Mouse (Mus musculus): Measurements from ENCODE around the gene Rasgrp1. TPM values are rescaled to one million over a fixed set of nuclear protein-coding genes. Genes with fewer than 3 reads are reported as not detected.

Gene Rasgrp1
- polyA plus RNA-seq, 1 experiment from 2014 or later: 2.5 TPM

- Histone ChIP-seq H3K27me3 (ENCODE audit: control insufficient read depth, insufficient read depth, low read length) (no peaks in the 10 kb centered on the region), H3K9me3 (ENCODE audit: control insufficient read depth, low read length) (no peaks in the 10 kb centered on the region), H3K4me1 (replicated peaks; ENCODE audit: control insufficient read depth, insufficient read depth) (no peaks in the 10 kb centered on the region), H3K9ac (ENCODE audit: low read length) (no peak overlapping the region), H3K27ac (replicated peaks) (no peak overlapping the region), H3K4me3 (ENCODE audit: low read depth, low read length) (no peak overlapping the region), H3K36me3 (ENCODE audit: control insufficient read depth, insufficient read depth, low read length) (no peaks in the 10 kb centered on the region), H3K4me2 (replicated peaks; ENCODE audit: low read depth) (no peak overlapping the region)
- DNase-seq (ENCODE audit: low spot score) (no peak), ATAC-seq (ENCODE audit: low FRiP score, low TSS enrichment) (no peak)
- WGBS: 84% methylated on average over 16 of the region's 16 CpGs
- no peak for TF ChIP-seq EP300 (optimal IDR thresholded peaks at IDR 0.05)
- TF ChIP-seq CTCF (IDR thresholded peaks at IDR 0.05; ENCODE audit: low read depth): no peak
Observed at GRCm38 (mm10) chr2:117299596-117300448, 43.0 kb downstream of the Rasgrp1 start.

GRCm38 (mm10) chr2:117288291-117288690 is 54.5 kb downstream of the Rasgrp1 start:
- Histone ChIP-seq H3K4me3 (ENCODE audit: low read depth, low read length) (no peak overlapping the region), H3K9ac (ENCODE audit: low read length) (no peak overlapping the region), H3K4me1 (replicated peaks; ENCODE audit: control insufficient read depth, insufficient read depth) (no peaks in the 10 kb centered on the region), H3K9me3 (ENCODE audit: control insufficient read depth, low read length) (no peaks in the 10 kb centered on the region), H3K4me2 (replicated peaks; ENCODE audit: low read depth) (no peak overlapping the region), H3K27ac (replicated peaks) (no peak overlapping the region), H3K36me3 (ENCODE audit: control insufficient read depth, insufficient read depth, low read length) (no peaks in the 10 kb centered on the region), H3K27me3 (ENCODE audit: control insufficient read depth, insufficient read depth, low read length) (no peaks in the 10 kb centered on the region)
- ATAC-seq (ENCODE audit: low FRiP score, low TSS enrichment): no peak
- DNase-seq (ENCODE audit: low spot score): no peak
- TF ChIP-seq CTCF (IDR thresholded peaks at IDR 0.05; ENCODE audit: low read depth) (no peak), EP300 (optimal IDR thresholded peaks at IDR 0.05) (no peak)
- 90% methylated on average over 7 of the region's 7 CpGs for WGBS

- Histone ChIP-seq H3K4me2 (replicated peaks; ENCODE audit: low read depth) (no peak overlapping the region), H3K27ac (replicated peaks) (no peak overlapping the region), H3K9me3 (ENCODE audit: control insufficient read depth, low read length) (no peaks in the 10 kb centered on the region), H3K4me1 (replicated peaks; ENCODE audit: control insufficient read depth, insufficient read depth) (no peaks in the 10 kb centered on the region), H3K4me3 (ENCODE audit: low read depth, low read length) (no peak overlapping the region), H3K27me3 (ENCODE audit: control insufficient read depth, insufficient read depth, low read length) (no peaks in the 10 kb centered on the region), H3K36me3 (ENCODE audit: control insufficient read depth, insufficient read depth, low read length) (peaks cover 4% of the 10 kb centered on the region; the same call in 1 of the 2 replicates), H3K9ac (ENCODE audit: low read length) (no peak overlapping the region)
- WGBS: 69% methylated on average over 11 of the region's 11 CpGs
- ATAC-seq (ENCODE audit: low FRiP score, low TSS enrichment): peak; percentile 51; the same call in 1 of the 2 replicates
- peak; percentile 64 for DNase-seq (ENCODE audit: low spot score)
- TF ChIP-seq EP300 (optimal IDR thresholded peaks at IDR 0.05): no peak
- peak; percentile 96 for TF ChIP-seq CTCF (IDR thresholded peaks at IDR 0.05; ENCODE audit: low read depth)
Observed at GRCm38 (mm10) chr2:117263786-117264408, 78.9 kb downstream of the Rasgrp1 start.

GRCm38 (mm10) chr2:117262184-117262583 is 80.6 kb downstream of the Rasgrp1 start:
- Histone ChIP-seq H3K9ac (ENCODE audit: low read length) (no peak overlapping the region), H3K4me3 (ENCODE audit: low read depth, low read length) (no peak overlapping the region), H3K4me1 (replicated peaks; ENCODE audit: control insufficient read depth, insufficient read depth) (no peaks in the 10 kb centered on the region), H3K27ac (replicated peaks) (no peak overlapping the region), H3K27me3 (ENCODE audit: control insufficient read depth, insufficient read depth, low read length) (no peaks in the 10 kb centered on the region), H3K9me3 (ENCODE audit: control insufficient read depth, low read length) (no peaks in the 10 kb centered on the region), H3K4me2 (replicated peaks; ENCODE audit: low read depth) (no peak overlapping the region), H3K36me3 (ENCODE audit: control insufficient read depth, insufficient read depth, low read length) (peaks cover 4% of the 10 kb centered on the region; the same call in 1 of the 2 replicates)
- TF ChIP-seq EP300 (optimal IDR thresholded peaks at IDR 0.05) (no peak), CTCF (IDR thresholded peaks at IDR 0.05; ENCODE audit: low read depth) (no peak)
- 86% methylated on average over 5 of the region's 5 CpGs for WGBS
- ATAC-seq (ENCODE audit: low FRiP score, low TSS enrichment): no peak
- DNase-seq (ENCODE audit: low spot score): no peak

- ATAC-seq (ENCODE audit: low FRiP score, low TSS enrichment): no peak
- Histone ChIP-seq H3K27me3 (ENCODE audit: control insufficient read depth, insufficient read depth, low read length) (no peaks in the 10 kb centered on the region), H3K9me3 (ENCODE audit: control insufficient read depth, low read length) (no peaks in the 10 kb centered on the region), H3K9ac (ENCODE audit: low read length) (no peak overlapping the region), H3K4me3 (ENCODE audit: low read depth, low read length) (no peak overlapping the region), H3K4me2 (replicated peaks; ENCODE audit: low read depth) (no peak overlapping the region), H3K4me1 (replicated peaks; ENCODE audit: control insufficient read depth, insufficient read depth) (no peaks in the 10 kb centered on the region), H3K36me3 (ENCODE audit: control insufficient read depth, insufficient read depth, low read length) (no peaks in the 10 kb centered on the region), H3K27ac (replicated peaks) (no peak overlapping the region)
- no peak for DNase-seq (ENCODE audit: low spot score)
- TF ChIP-seq CTCF (IDR thresholded peaks at IDR 0.05; ENCODE audit: low read depth): no peak
- TF ChIP-seq EP300 (optimal IDR thresholded peaks at IDR 0.05): no peak
- 62% methylated on average over 1 of the region's 1 CpGs for WGBS
Observed at GRCm38 (mm10) chr2:117257617-117258016, 85.2 kb downstream of the Rasgrp1 start.

- no peak for DNase-seq (ENCODE audit: low spot score)
- TF ChIP-seq EP300 (optimal IDR thresholded peaks at IDR 0.05): no peak
- TF ChIP-seq CTCF (IDR thresholded peaks at IDR 0.05; ENCODE audit: low read depth): no peak
- no peak overlapping the region for H3K4me3 ChIP-seq (ENCODE audit: low read depth, low read length)
- WGBS: 77% methylated on average over 2 of the region's 2 CpGs
- no peak for ATAC-seq (ENCODE audit: low FRiP score, low TSS enrichment)
- no peaks in the 10 kb centered on the region for H3K27me3 ChIP-seq (ENCODE audit: control insufficient read depth, insufficient read depth, low read length)
- H3K9me3 ChIP-seq (ENCODE audit: control insufficient read depth, low read length): no peaks in the 10 kb centered on the region
- H3K4me2 ChIP-seq (replicated peaks; ENCODE audit: low read depth): no peak overlapping the region
- H3K9ac ChIP-seq (ENCODE audit: low read length): no peak overlapping the region
- no peaks in the 10 kb centered on the region for H3K36me3 ChIP-seq (ENCODE audit: control insufficient read depth, insufficient read depth, low read length)
- no peak overlapping the region for H3K27ac ChIP-seq (replicated peaks)
- no peaks in the 10 kb centered on the region for H3K4me1 ChIP-seq (replicated peaks; ENCODE audit: control insufficient read depth, insufficient read depth)
Observed at GRCm38 (mm10) chr2:117255415-117255814, 87.4 kb downstream of the Rasgrp1 start.

Data from stomach, postnatal 0 days (tissue).